Mouse (Mus musculus) heart, adult 2 months (tissue): ENCODE measurements around the gene Fam20c.

Experiments
- CTCF ChIP-seq: fragments of 200-600 bp; IDR thresholded peaks from 2 replicates; pipeline ENCODE4 v1.8.1; 2022; ENCODE audit warnings: antibody characterized with exemption, mild to moderate bottlenecking, moderate library complexity
- EP300 ChIP-seq: fragments of 200-500 bp; IDR thresholded peaks from 2 replicates; pipeline ENCODE4 v1.6.1; 2011; ENCODE audit warnings: low read depth, low read length, control low read depth; ENCODE audit not compliant: insufficient read depth
- POLR2A ChIP-seq: fragments of 200-500 bp; IDR thresholded peaks from 2 replicates; pipeline ENCODE4 v1.6.1; 2011; ENCODE audit warnings: mild to moderate bottlenecking, low read depth, low read length, control low read depth; ENCODE audit not compliant: insufficient read depth

- TF ChIP-seq CTCF, result no peak
- TF ChIP-seq POLR2A, result no peak
- TF ChIP-seq EP300, result no peak
Observed at GRCm38 (mm10) chr5:138778731-138779463, 24.6 kb downstream of the Fam20c start.
